Mouse (Mus musculus): ENCODE measurements around the gene Ank3. TPM values are rescaled to one million over a fixed set of nuclear protein-coding genes. Genes with fewer than 3 reads are reported as not detected.

Ank3 gene
- polyA plus RNA-seq, 1 experiment from 2014 or later = 13.4 TPM

- no peak overlapping the region for H3K4me2 ChIP-seq
- H3K4me1 ChIP-seq (replicated peaks; ENCODE audit: control insufficient read depth, insufficient read depth, low read length) = no peaks in the 10 kb centered on the region
- H3K27ac ChIP-seq (ENCODE audit: low read depth, low read length) = no peak overlapping the region
- ATAC-seq (replicated peaks; ENCODE audit: low FRiP score) = no peak
- no peak for DNase-seq (ENCODE audit: low spot score)
- WGBS = 87% methylated on average over 4 of the region's 4 CpGs
- H3K36me3 ChIP-seq (ENCODE audit: control insufficient read depth, insufficient read depth, low read length) = no peaks in the 10 kb centered on the region
- H3K4me3 ChIP-seq (ENCODE audit: low read depth, low read length) = no peak overlapping the region
- no peaks in the 10 kb centered on the region for H3K9me3 ChIP-seq (ENCODE audit: control insufficient read depth, low read length)
- H3K27me3 ChIP-seq (replicated peaks; ENCODE audit: control insufficient read depth, insufficient read depth, low read length) = no peaks in the 10 kb centered on the region
- no peak overlapping the region for H3K9ac ChIP-seq (ENCODE audit: low read depth, low read length)
Measured at GRCm38 (mm10) chr10:69389511-69389910, 9.1 kb upstream of the Ank3 start.

- Histone ChIP-seq H3K27me3 (replicated peaks; ENCODE audit: control insufficient read depth, insufficient read depth, low read length) (peaks cover 59% of the 10 kb centered on the region), H3K4me1 (replicated peaks; ENCODE audit: control insufficient read depth, insufficient read depth, low read length) (no peaks in the 10 kb centered on the region; the same call in 1 of the 2 replicates), H3K9me3 (ENCODE audit: control insufficient read depth, low read length) (no peaks in the 10 kb centered on the region), H3K4me2 (peak overlapping the region; percentile 93), H3K36me3 (ENCODE audit: control insufficient read depth, insufficient read depth, low read length) (no peaks in the 10 kb centered on the region), H3K9ac (ENCODE audit: low read depth, low read length) (no peak overlapping the region), H3K4me3 (ENCODE audit: low read depth, low read length) (peak overlapping the region; percentile 56), H3K27ac (ENCODE audit: low read depth, low read length) (no peak overlapping the region)
- WGBS = 3% methylated on average over 26 of the region's 26 CpGs
- no peak for DNase-seq (ENCODE audit: low spot score)
- no peak for ATAC-seq (replicated peaks; ENCODE audit: low FRiP score)
Measured at GRCm38 (mm10) chr10:69398197-69398762, 293 bp upstream of the Ank3 start.

- peak overlapping the region; percentile 56 for H3K4me3 ChIP-seq (ENCODE audit: low read depth, low read length)
- ATAC-seq (replicated peaks; ENCODE audit: low FRiP score) = no peak
- peak overlapping the region; percentile 93 for H3K4me2 ChIP-seq
- peaks cover 57% of the 10 kb centered on the region for H3K27me3 ChIP-seq (replicated peaks; ENCODE audit: control insufficient read depth, insufficient read depth, low read length)
- H3K36me3 ChIP-seq (ENCODE audit: control insufficient read depth, insufficient read depth, low read length) = no peaks in the 10 kb centered on the region
- H3K27ac ChIP-seq (ENCODE audit: low read depth, low read length) = no peak overlapping the region
- DNase-seq (ENCODE audit: low spot score) = no peak
- H3K4me1 ChIP-seq (replicated peaks; ENCODE audit: control insufficient read depth, insufficient read depth, low read length) = no peaks in the 10 kb centered on the region; the same call in 1 of the 2 replicates
- H3K9ac ChIP-seq (ENCODE audit: low read depth, low read length) = no peak overlapping the region
- 5% methylated on average over 17 of the region's 17 CpGs for WGBS
- H3K9me3 ChIP-seq (ENCODE audit: control insufficient read depth, low read length) = no peaks in the 10 kb centered on the region
Measured at GRCm38 (mm10) chr10:69399814-69400385, 1.3 kb downstream of the Ank3 start.

- 62% methylated on average over 4 of the region's 4 CpGs for WGBS
- ATAC-seq (replicated peaks; ENCODE audit: low FRiP score) = no peak
Measured at GRCm38 (mm10) chr10:69405431-69405830, 6.9 kb downstream of the Ank3 start.

GRCm38 (mm10) chr10:69414888-69415287 is 16.3 kb downstream of the Ank3 start:
- no peak overlapping the region for H3K9ac ChIP-seq (ENCODE audit: low read depth, low read length)
- H3K36me3 ChIP-seq (ENCODE audit: control insufficient read depth, insufficient read depth, low read length) = no peaks in the 10 kb centered on the region
- H3K4me1 ChIP-seq (replicated peaks; ENCODE audit: control insufficient read depth, insufficient read depth, low read length) = no peaks in the 10 kb centered on the region
- no peak overlapping the region for H3K27ac ChIP-seq (ENCODE audit: low read depth, low read length)
- H3K27me3 ChIP-seq (replicated peaks; ENCODE audit: control insufficient read depth, insufficient read depth, low read length) = no peaks in the 10 kb centered on the region
- no peak overlapping the region for H3K4me2 ChIP-seq
- 40% methylated on average over 12 of the region's 12 CpGs for WGBS
- ATAC-seq (replicated peaks; ENCODE audit: low FRiP score) = no peak
- no peak for DNase-seq (ENCODE audit: low spot score)
- H3K9me3 ChIP-seq (ENCODE audit: control insufficient read depth, low read length) = no peaks in the 10 kb centered on the region
- H3K4me3 ChIP-seq (ENCODE audit: low read depth, low read length) = no peak overlapping the region

More at GRCm38 (mm10) chr10:69405431-69405830, 6.9 kb downstream of the Ank3 start:
- H3K27me3 ChIP-seq (replicated peaks; ENCODE audit: control insufficient read depth, insufficient read depth, low read length) = peaks cover 14% of the 10 kb centered on the region
- H3K27ac ChIP-seq (ENCODE audit: low read depth, low read length) = no peak overlapping the region
- DNase-seq (ENCODE audit: low spot score) = no peak
- H3K36me3 ChIP-seq (ENCODE audit: control insufficient read depth, insufficient read depth, low read length) = no peaks in the 10 kb centered on the region
- no peaks in the 10 kb centered on the region for H3K9me3 ChIP-seq (ENCODE audit: control insufficient read depth, low read length)
- H3K4me3 ChIP-seq (ENCODE audit: low read depth, low read length) = no peak overlapping the region
- H3K4me2 ChIP-seq = no peak overlapping the region
- H3K9ac ChIP-seq (ENCODE audit: low read depth, low read length) = no peak overlapping the region
- no peaks in the 10 kb centered on the region for H3K4me1 ChIP-seq (replicated peaks; ENCODE audit: control insufficient read depth, insufficient read depth, low read length)

- Histone ChIP-seq H3K4me1 (replicated peaks; ENCODE audit: control insufficient read depth, insufficient read depth, low read length) (no peaks in the 10 kb centered on the region), H3K4me3 (ENCODE audit: low read depth, low read length) (no peak overlapping the region), H3K9me3 (ENCODE audit: control insufficient read depth, low read length) (no peaks in the 10 kb centered on the region), H3K36me3 (ENCODE audit: control insufficient read depth, insufficient read depth, low read length) (no peaks in the 10 kb centered on the region), H3K27me3 (replicated peaks; ENCODE audit: control insufficient read depth, insufficient read depth, low read length) (no peaks in the 10 kb centered on the region), H3K9ac (ENCODE audit: low read depth, low read length) (no peak overlapping the region), H3K4me2 (no peak overlapping the region), H3K27ac (ENCODE audit: low read depth, low read length) (no peak overlapping the region)
- DNase-seq (ENCODE audit: low spot score) (no peak), ATAC-seq (replicated peaks; ENCODE audit: low FRiP score) (no peak)
- WGBS = 73% methylated on average over 8 of the region's 8 CpGs
Measured at GRCm38 (mm10) chr10:69418716-69419115, 20.1 kb downstream of the Ank3 start.

- Histone ChIP-seq H3K4me2 (no peak overlapping the region), H3K9ac (ENCODE audit: low read depth, low read length) (no peak overlapping the region), H3K4me1 (replicated peaks; ENCODE audit: control insufficient read depth, insufficient read depth, low read length) (no peaks in the 10 kb centered on the region), H3K27ac (ENCODE audit: low read depth, low read length) (no peak overlapping the region), H3K36me3 (ENCODE audit: control insufficient read depth, insufficient read depth, low read length) (no peaks in the 10 kb centered on the region), H3K9me3 (ENCODE audit: control insufficient read depth, low read length) (no peaks in the 10 kb centered on the region; the same call in 1 of the 2 replicates), H3K27me3 (replicated peaks; ENCODE audit: control insufficient read depth, insufficient read depth, low read length) (no peaks in the 10 kb centered on the region), H3K4me3 (ENCODE audit: low read depth, low read length) (no peak overlapping the region)
- no peak for ATAC-seq (replicated peaks; ENCODE audit: low FRiP score)
- 63% methylated on average over 6 of the region's 6 CpGs for WGBS
- no peak for DNase-seq (ENCODE audit: low spot score)
Measured at GRCm38 (mm10) chr10:69420306-69420705, 21.7 kb downstream of the Ank3 start.

- no peak overlapping the region for H3K4me2 ChIP-seq
- no peak overlapping the region for H3K27ac ChIP-seq (ENCODE audit: low read depth, low read length)
- no peak overlapping the region for H3K9ac ChIP-seq (ENCODE audit: low read depth, low read length)
- WGBS = 88% methylated on average over 3 of the region's 3 CpGs
- no peaks in the 10 kb centered on the region for H3K4me1 ChIP-seq (replicated peaks; ENCODE audit: control insufficient read depth, insufficient read depth, low read length)
- ATAC-seq (replicated peaks; ENCODE audit: low FRiP score) (no peak), DNase-seq (ENCODE audit: low spot score) (no peak)
- no peaks in the 10 kb centered on the region for H3K36me3 ChIP-seq (ENCODE audit: control insufficient read depth, insufficient read depth, low read length)
- no peaks in the 10 kb centered on the region for H3K27me3 ChIP-seq (replicated peaks; ENCODE audit: control insufficient read depth, insufficient read depth, low read length)
- H3K4me3 ChIP-seq (ENCODE audit: low read depth, low read length) = no peak overlapping the region
- no peaks in the 10 kb centered on the region; the same call in 1 of the 2 replicates for H3K9me3 ChIP-seq (ENCODE audit: control insufficient read depth, low read length)
Measured at GRCm38 (mm10) chr10:69424051-69424450, 25.5 kb downstream of the Ank3 start.

- no peak overlapping the region for H3K4me3 ChIP-seq (ENCODE audit: low read depth, low read length)
- no peaks in the 10 kb centered on the region for H3K4me1 ChIP-seq (replicated peaks; ENCODE audit: control insufficient read depth, insufficient read depth, low read length)
- H3K4me2 ChIP-seq = no peak overlapping the region
- H3K36me3 ChIP-seq (ENCODE audit: control insufficient read depth, insufficient read depth, low read length) = no peaks in the 10 kb centered on the region
- H3K9ac ChIP-seq (ENCODE audit: low read depth, low read length) = no peak overlapping the region
- DNase-seq (ENCODE audit: low spot score) (no peak), ATAC-seq (replicated peaks; ENCODE audit: low FRiP score) (no peak)
- H3K27me3 ChIP-seq (replicated peaks; ENCODE audit: control insufficient read depth, insufficient read depth, low read length) = no peaks in the 10 kb centered on the region
- 75% methylated on average over 4 of the region's 4 CpGs for WGBS
- H3K9me3 ChIP-seq (ENCODE audit: control insufficient read depth, low read length) = no peaks in the 10 kb centered on the region
- H3K27ac ChIP-seq (ENCODE audit: low read depth, low read length) = no peak overlapping the region
Measured at GRCm38 (mm10) chr10:69430138-69430537, 31.6 kb downstream of the Ank3 start.

Measured in liver, embryonic 11.5 days (tissue).